Mouse (Mus musculus) myocyte (in vitro differentiated cells): ENCODE data around the gene Neu1. TPM values are rescaled to one million over a fixed set of nuclear protein-coding genes. Genes with fewer than 3 reads are reported as not detected.

Experiments
- H3K27me3 ChIP-seq: one replicate; pipeline ENCODE4 v1.6.1; 2011; ENCODE audit not compliant: control insufficient read depth, insufficient read depth, insufficient read length
- H3K36me3 ChIP-seq: one replicate; pipeline ENCODE4 v1.6.1; 2011; ENCODE audit not compliant: control insufficient read depth, insufficient read depth
- H3K4me2 ChIP-seq: one replicate; pipeline ENCODE4 v1.6.1; 2011; ENCODE audit warnings: low read depth, control low read depth
- H3K4me3 ChIP-seq: one replicate; pipeline ENCODE4 v1.5.1; 2011; ENCODE audit warnings: mild to moderate bottlenecking, control low read depth, moderate library complexity
- H3K79me2 ChIP-seq: one replicate; pipeline ENCODE4 v1.6.1; 2011; ENCODE audit not compliant: control insufficient read depth, insufficient read depth
- H3ac ChIP-seq: one replicate; pipeline ENCODE4 v1.6.1; 2011; ENCODE audit not compliant: control insufficient read depth, insufficient read length
- CEBPB ChIP-seq: IDR thresholded peaks from 2 replicates; pipeline ENCODE4 v1.6.1; 2011; ENCODE audit warnings: mild to moderate bottlenecking, moderate library complexity; ENCODE audit not compliant: poor library complexity, insufficient read depth, severe bottlenecking
- E2F4 ChIP-seq: IDR thresholded peaks from one replicate; pipeline ENCODE4 v1.6.1; 2011; ENCODE audit warnings: mild to moderate bottlenecking, control low read depth, moderate library complexity; ENCODE audit not compliant: insufficient read depth
- MAX ChIP-seq: IDR thresholded peaks from one replicate; pipeline ENCODE4 v1.6.1; 2011; ENCODE audit warnings: low read depth, mild to moderate bottlenecking, control low read depth
- MYOD1 ChIP-seq, 3 experiments: IDR thresholded peaks; one replicate each; pipeline ENCODE4 v1.6.1; 2011; ENCODE audit warnings: control low read depth in 2 of 3, low read depth in 2 of 3, mild to moderate bottlenecking in 2 of 3, moderate library complexity in 1 of 3; ENCODE audit not compliant: insufficient read length in 2 of 3, control insufficient read depth in 1 of 3
- MYOG ChIP-seq, 3 experiments: IDR thresholded peaks; one replicate each; pipeline ENCODE4 v1.6.1; 2011; ENCODE audit warnings: control low read depth in 2 of 3, low read depth in 2 of 3, mild to moderate bottlenecking in 2 of 3; ENCODE audit not compliant: insufficient read length in 2 of 3, control insufficient read depth in 1 of 3, insufficient read depth in 1 of 3
- POLR2A ChIP-seq: IDR thresholded peaks from one replicate; pipeline ENCODE4 v1.6.1; 2011; ENCODE audit warnings: low read depth, mild to moderate bottlenecking, control low read depth, moderate library complexity; ENCODE audit not compliant: insufficient read length
- POLR2AphosphoS2 ChIP-seq: IDR thresholded peaks from one replicate; pipeline ENCODE4 v1.6.1; 2011; ENCODE audit warnings: low read depth, control low read depth; ENCODE audit not compliant: insufficient read length
- REST ChIP-seq: IDR thresholded peaks from one replicate; pipeline ENCODE4 v1.6.1; 2011; ENCODE audit warnings: mild to moderate bottlenecking, control low read depth, moderate library complexity; ENCODE audit not compliant: insufficient read depth, insufficient read length
- SRF ChIP-seq: IDR thresholded peaks from one replicate; pipeline ENCODE4 v1.6.1; 2011; ENCODE audit warnings: low read depth; ENCODE audit not compliant: control insufficient read depth, insufficient read length
- TCF12 ChIP-seq: IDR thresholded peaks from one replicate; pipeline ENCODE4 v1.6.1; 2011; ENCODE audit warnings: mild to moderate bottlenecking, control low read depth; ENCODE audit not compliant: poor library complexity, insufficient read depth, severe bottlenecking
- TCF3 ChIP-seq: IDR thresholded peaks from one replicate; pipeline ENCODE4 v1.6.1; 2011; ENCODE audit warnings: low read depth, control low read depth; ENCODE audit not compliant: insufficient read length
- USF1 ChIP-seq: IDR thresholded peaks from one replicate; pipeline ENCODE4 v1.6.1; 2011; ENCODE audit warnings: low read depth, mild to moderate bottlenecking, control low read depth, moderate library complexity
- polyA plus RNA-seq: library from polyadenylated mRNA; unstranded; fragments of >200 nt; fragmentation: generic; extraction: Trizol; gene quantifications from one replicate; pipeline ENCODE4 v1.2.1, GENCODE M21; 2012; ENCODE audit warnings: missing spikeins

Gene Neu1
- polyA plus RNA-seq, 1 experiment = 30.1 TPM

- no peak overlapping the region for H3ac ChIP-seq
- no peak for TF ChIP-seq USF1
- TF ChIP-seq MYOG (IDR thresholded peaks at IDR 0.05; ENCODE audit: control insufficient read depth in 1 of 3, insufficient read depth in 1 of 3, insufficient read length in 2 of 3, low read depth in 2 of 3) = peak; percentile 45 to 80 (median 53)
- no peak for TF ChIP-seq TCF12
- peak in 2 of 3 experiments; percentile 43 to 70 for TF ChIP-seq MYOD1 (IDR thresholded peaks at IDR 0.05; ENCODE audit: control insufficient read depth in 1 of 3, insufficient read length in 2 of 3, low read depth in 2 of 3)
Observed at GRCm38 (mm10) chr17:34916316-34916715, 14.7 kb upstream of the Neu1 start.

GRCm38 (mm10) chr17:34917188-34917587, 13.9 kb upstream of the Neu1 start:
- H3ac ChIP-seq = no peak overlapping the region
- H3K27me3 ChIP-seq = no peaks in the 10 kb centered on the region
- no peak overlapping the region for H3K4me3 ChIP-seq
- peaks cover 4% of the 10 kb centered on the region for H3K36me3 ChIP-seq
- no peaks in the 10 kb centered on the region for H3K79me2 ChIP-seq
- TF ChIP-seq MYOG (IDR thresholded peaks at IDR 0.05; ENCODE audit: control insufficient read depth in 1 of 3, insufficient read depth in 1 of 3, insufficient read length in 2 of 3, low read depth in 2 of 3) = no peak
- no peak for TF ChIP-seq CEBPB
- no peak for TF ChIP-seq TCF3
- no peak for TF ChIP-seq POLR2A
- TF ChIP-seq E2F4 = no peak
- peak overlapping the region; percentile 25 for H3K4me2 ChIP-seq

More at GRCm38 (mm10) chr17:34916316-34916715, 14.7 kb upstream of the Neu1 start:
- Histone ChIP-seq H3K79me2 (no peaks in the 10 kb centered on the region), H3K27me3 (no peaks in the 10 kb centered on the region), H3K4me2 (peak overlapping the region; percentile 25), H3K4me3 (no peak overlapping the region), H3K36me3 (peaks cover 11% of the 10 kb centered on the region)

GRCm38 (mm10) chr17:34922939-34923338, 8.1 kb upstream of the Neu1 start:
- no peaks in the 10 kb centered on the region for H3K36me3 ChIP-seq
- TF ChIP-seq REST = no peak
- no peak for TF ChIP-seq MYOD1 (IDR thresholded peaks at IDR 0.05; ENCODE audit: control insufficient read depth in 1 of 3, insufficient read length in 2 of 3, low read depth in 2 of 3)
- no peak for TF ChIP-seq E2F4
- TF ChIP-seq CEBPB = no peak
- TF ChIP-seq MAX = no peak
- no peak for TF ChIP-seq TCF3
- no peak for TF ChIP-seq MYOG (IDR thresholded peaks at IDR 0.05; ENCODE audit: control insufficient read depth in 1 of 3, insufficient read depth in 1 of 3, insufficient read length in 2 of 3, low read depth in 2 of 3)
- TF ChIP-seq USF1 = no peak
- no peak for TF ChIP-seq POLR2A
- no peak for TF ChIP-seq TCF12
- no peak for TF ChIP-seq SRF
- no peaks in the 10 kb centered on the region for H3K79me2 ChIP-seq
- H3ac ChIP-seq = no peak overlapping the region
- H3K27me3 ChIP-seq = no peaks in the 10 kb centered on the region
- no peak overlapping the region for H3K4me3 ChIP-seq
- H3K4me2 ChIP-seq = no peak overlapping the region

- H3K4me2 ChIP-seq = no peak overlapping the region
- TF ChIP-seq MAX = no peak
- H3K4me3 ChIP-seq = no peak overlapping the region
- H3K79me2 ChIP-seq = no peaks in the 10 kb centered on the region
- no peaks in the 10 kb centered on the region for H3K27me3 ChIP-seq
- no peak overlapping the region for H3ac ChIP-seq
- no peaks in the 10 kb centered on the region for H3K36me3 ChIP-seq
Observed at GRCm38 (mm10) chr17:34924258-34924657, 6.8 kb upstream of the Neu1 start.

- Histone ChIP-seq H3K79me2 (no peaks in the 10 kb centered on the region), H3K36me3 (no peaks in the 10 kb centered on the region), H3K4me3 (no peak overlapping the region), H3K27me3 (no peaks in the 10 kb centered on the region), H3K4me2 (no peak overlapping the region), H3ac (no peak overlapping the region)
- TF ChIP-seq TCF12 (no peak), TCF3 (no peak), CEBPB (no peak), MYOG (IDR thresholded peaks at IDR 0.05; ENCODE audit: control insufficient read depth in 1 of 3, insufficient read depth in 1 of 3, insufficient read length in 2 of 3, low read depth in 2 of 3) (no peak), REST (no peak), MYOD1 (IDR thresholded peaks at IDR 0.05; ENCODE audit: control insufficient read depth in 1 of 3, insufficient read length in 2 of 3, low read depth in 2 of 3) (no peak), POLR2AphosphoS2 (no peak), MAX (no peak), USF1 (no peak), POLR2A (no peak), E2F4 (no peak), SRF (no peak)
Observed at GRCm38 (mm10) chr17:34927306-34928019, 3.6 kb upstream of the Neu1 start.
